Mouse (Mus musculus) NIH3T3 (cell line): ENCODE results near the gene Gm13276.
"Not testable (repeated sequence)": the region's sequence is repeated elsewhere in the genome, so short reads cannot be mapped to it uniquely, and the experiment has no call there.

Source experiments
- DNase-seq: peaks from one replicate; pipeline ENCODE4 v3.0.0-alpha.2; 2012; ENCODE audit warnings: low read depth

The Gm13276 gene

DNA sequence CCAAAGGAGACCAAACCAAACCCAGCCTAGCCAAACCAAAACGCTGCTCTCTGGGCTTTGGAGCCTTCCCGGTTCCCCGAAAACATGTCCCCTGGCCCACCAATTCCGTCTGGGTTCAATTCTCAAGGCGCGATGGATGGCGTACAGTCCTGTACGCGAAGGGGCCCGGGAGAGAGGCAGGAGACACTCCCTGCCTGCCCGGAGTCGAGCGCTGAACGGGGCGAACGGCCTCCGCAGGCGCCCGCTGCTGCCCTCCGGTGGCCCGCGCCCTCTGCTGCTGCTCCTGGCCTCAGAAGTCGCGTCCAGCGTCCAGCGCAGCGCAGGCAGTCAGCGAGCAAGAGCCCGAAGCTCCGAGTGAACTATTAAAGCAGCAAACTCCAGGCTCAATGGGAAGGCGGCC is 3.2 kb upstream of the Gm13276 start:
- DNase-seq = not testable (repeated sequence)

DNA sequence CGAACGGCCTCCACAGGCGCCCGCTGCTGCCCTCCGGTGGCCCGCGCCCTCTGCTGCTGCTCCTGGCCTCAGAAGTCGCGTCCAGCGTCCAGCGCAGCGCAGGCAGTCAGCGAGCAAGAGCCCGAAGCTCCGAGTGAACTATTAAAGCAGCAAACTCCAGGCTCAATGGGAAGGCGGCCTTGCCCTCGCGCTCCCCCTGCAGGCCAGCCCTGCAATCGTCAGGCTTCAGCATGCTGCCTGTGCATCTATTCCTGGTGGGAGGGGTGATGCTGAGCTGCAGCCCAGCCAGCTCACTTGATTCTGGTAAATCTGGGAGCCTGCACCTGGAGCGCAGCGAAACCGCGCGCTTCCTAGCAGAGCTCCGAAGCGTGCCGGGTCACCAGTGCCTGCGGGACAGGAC is 2.9 kb downstream of the Gm13276 start, which contains the start of gene Gm13277:
TSS of gene Gm13277 (plus strand) at position 231 of the 400 bp plus-strand sequence.
- not testable (repeated sequence) for DNase-seq

DNA sequence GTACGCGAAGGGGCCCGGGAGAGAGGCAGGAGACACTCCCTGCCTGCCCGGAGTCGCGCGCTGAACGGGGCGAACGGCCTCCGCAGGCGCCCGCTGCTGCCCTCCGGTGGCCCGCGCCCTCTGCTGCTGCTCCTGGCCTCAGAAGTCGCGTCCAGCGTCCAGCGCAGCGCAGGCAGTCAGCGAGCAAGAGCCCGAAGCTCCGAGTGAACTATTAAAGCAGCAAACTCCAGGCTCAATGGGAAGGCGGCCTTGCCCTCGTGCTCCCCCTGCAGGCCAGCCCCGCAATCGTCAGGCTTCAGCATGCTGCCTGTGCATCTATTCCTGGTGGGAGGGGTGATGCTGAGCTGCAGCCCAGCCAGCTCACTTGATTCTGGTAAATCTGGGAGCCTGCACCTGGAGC is 5.7 kb downstream of the Gm13276 start, which contains the start of gene Gm13278:
TSS of gene Gm13278 (plus strand) at position 301 of the 400 bp plus-strand sequence.
- DNase-seq = not testable (repeated sequence)

DNA sequence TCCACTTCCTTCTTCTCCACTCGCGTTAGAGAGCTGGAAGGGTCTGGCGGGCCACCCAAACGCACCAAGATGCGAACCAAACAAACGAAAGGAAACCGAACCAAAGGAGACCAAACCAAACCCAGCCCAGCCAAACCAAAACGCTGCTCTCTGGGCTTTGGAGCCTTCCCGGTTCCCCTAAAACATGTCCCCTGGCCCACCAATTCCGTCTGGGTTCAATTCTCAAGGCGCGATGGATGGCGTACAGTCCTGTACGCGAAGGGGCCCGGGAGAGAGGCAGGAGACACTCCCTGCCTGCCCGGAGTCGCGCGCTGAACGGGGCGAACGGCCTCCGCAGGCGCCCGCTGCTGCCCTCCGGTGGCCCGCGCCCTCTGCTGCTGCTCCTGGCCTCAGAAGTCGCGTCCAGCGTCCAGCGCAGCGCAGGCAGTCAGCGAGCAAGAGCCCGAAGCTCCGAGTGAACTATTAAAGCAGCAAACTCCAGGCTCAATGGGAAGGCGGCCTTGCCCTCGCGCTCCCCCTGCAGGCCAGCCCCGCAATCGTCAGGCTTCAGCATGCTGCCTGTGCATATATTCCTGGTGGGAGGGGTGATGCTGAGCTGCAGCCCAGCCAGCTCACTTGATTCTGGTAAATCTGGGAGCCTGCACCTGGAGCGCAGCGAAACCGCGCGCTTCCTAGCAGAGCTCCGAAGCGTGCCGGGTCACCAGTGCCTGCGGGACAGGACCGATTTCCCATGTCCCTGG is 8.6 kb downstream of the Gm13276 start, which contains the start of gene Gm13275:
TSS of gene Gm13275 (plus strand) at position 552 of the 740 bp plus-strand sequence.
- DNase-seq = not testable (repeated sequence)

DNA sequence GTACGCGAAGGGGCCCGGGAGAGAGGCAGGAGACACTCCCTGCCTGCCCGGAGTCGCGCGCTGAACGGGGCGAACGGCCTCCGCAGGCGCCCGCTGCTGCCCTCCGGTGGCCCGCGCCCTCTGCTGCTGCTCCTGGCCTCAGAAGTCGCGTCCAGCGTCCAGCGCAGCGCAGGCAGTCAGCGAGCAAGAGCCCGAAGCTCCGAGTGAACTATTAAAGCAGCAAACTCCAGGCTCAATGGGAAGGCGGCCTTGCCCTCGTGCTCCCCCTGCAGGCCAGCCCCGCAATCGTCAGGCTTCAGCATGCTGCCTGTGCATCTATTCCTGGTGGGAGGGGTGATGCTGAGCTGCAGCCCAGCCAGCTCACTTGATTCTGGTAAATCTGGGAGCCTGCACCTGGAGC is 11.6 kb downstream of the Gm13276 start, which contains the start of gene Gm13279:
TSS of gene Gm13279 (plus strand) at position 301 of the 400 bp plus-strand sequence.
- not testable (repeated sequence) for DNase-seq

DNA sequence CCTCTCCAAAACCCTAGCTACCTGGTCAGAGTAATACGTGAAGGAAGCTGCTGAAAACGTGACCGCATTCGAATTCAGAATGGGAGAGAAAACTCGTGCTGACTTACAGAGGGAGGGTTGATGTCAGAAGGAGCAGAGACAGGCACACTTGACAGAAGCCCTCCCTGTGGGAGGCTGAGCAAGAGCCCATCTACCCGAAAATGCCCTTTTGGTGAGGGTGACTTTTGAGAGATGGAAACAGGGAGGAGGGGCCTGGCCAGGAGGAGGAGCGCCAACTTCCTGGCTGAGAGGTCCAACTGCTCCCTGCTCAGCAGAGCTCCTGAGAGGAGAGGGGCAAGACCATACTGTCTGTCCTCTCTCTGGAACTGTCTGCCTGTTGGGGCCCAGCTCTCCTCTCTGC is 13.9 kb downstream of the Gm13276 start, which contains the start of gene Gm13285:
TSS of gene Gm13285 (plus strand) at position 301 of the 400 bp plus-strand sequence.
- not testable (repeated sequence) for DNase-seq

DNA sequence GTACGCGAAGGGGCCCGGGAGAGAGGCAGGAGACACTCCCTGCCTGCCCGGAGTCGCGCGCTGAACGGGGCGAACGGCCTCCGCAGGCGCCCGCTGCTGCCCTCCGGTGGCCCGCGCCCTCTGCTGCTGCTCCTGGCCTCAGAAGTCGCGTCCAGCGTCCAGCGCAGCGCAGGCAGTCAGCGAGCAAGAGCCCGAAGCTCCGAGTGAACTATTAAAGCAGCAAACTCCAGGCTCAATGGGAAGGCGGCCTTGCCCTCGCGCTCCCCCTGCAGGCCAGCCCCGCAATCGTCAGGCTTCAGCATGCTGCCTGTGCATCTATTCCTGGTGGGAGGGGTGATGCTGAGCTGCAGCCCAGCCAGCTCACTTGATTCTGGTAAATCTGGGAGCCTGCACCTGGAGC is 17.4 kb downstream of the Gm13276 start, which contains the start of gene Gm13287:
TSS of gene Gm13287 (plus strand) at position 301 of the 400 bp plus-strand sequence.
- not testable (repeated sequence) for DNase-seq

DNA sequence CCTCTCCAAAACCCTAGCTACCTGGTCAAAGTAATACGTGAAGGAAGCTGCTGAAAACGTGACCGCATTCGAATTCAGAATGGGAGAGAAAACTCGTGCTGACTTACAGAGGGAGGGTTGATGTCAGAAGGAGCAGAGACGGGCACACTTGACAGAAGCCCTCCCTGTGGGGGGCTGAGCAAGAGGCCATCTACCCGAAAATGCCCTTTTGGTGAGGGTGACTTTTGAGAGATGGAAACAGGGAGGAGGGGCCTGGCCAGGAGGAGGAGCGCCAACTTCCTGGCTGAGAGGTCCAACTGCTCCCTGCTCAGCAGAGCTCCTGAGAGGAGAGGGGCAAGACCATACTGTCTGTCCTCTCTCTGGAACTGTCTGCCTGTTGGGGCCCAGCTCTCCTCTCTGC is 19.7 kb downstream of the Gm13276 start, which contains the start of gene Gm13288:
TSS of gene Gm13288 (plus strand) at position 301 of the 400 bp plus-strand sequence.
- DNase-seq = not testable (repeated sequence)

DNA sequence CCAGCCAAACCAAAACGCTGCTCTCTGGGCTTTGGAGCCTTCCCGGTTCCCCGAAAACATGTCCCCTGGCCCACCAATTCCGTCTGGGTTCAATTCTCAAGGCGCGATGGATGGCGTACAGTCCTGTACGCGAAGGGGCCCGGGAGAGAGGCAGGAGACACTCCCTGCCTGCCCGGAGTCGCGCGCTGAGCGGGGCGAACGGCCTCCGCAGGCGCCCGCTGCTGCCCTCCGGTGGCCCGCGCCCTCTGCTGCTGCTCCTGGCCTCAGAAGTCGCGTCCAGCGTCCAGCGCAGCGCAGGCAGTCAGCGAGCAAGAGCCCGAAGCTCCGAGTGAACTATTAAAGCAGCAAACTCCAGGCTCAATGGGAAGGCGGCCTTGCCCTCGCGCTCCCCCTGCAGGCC is 20.3 kb downstream of the Gm13276 start:
- not testable (repeated sequence) for DNase-seq

DNA sequence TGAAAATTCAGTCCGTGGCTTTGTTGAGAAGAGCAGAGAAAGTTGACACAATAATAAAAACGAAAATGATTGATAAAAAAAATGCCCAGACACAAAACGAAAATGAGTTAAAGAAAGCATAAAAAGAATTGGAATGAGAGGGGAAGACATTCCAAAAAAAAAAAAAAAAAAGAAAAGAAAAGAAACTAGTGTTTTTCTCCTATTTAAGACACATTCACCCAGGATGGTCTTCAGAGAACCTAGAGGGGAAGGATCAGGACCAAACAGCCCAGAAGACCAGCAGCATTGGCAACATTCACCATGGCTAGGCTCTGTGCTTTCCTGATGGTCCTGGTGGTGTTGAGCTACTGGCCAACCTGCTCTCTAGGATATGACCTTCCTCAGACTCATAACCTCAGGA is 30.4 kb downstream of the Gm13276 start, which contains the start of gene Ifna7:
TSS of gene Ifna7 (plus strand) at position 301 of the 400 bp plus-strand sequence.
- no peak for DNase-seq

DNA sequence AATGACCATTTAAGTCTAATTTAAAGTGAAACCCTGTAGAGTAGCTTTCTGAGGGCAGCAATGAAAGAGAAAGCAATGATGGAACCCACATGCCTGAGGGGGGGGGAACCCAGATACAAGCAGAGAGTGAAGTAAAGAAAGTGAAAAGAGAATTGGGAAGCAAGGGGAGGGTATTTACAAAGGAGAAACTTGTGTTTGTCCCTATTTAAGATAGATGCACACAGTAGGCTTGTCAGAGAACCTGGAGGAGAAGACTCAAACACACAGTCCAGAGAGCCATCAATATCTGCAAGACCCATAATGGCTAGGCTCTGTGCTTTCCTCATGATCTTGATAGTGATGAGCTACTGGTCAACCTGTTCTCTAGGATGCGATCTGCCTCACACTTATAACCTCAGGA is 34.1 kb downstream of the Gm13276 start, which contains the start of gene Ifna11:
TSS of gene Ifna11 (plus strand) at position 301 of the 400 bp plus-strand sequence.
- no peak for DNase-seq

DNA sequence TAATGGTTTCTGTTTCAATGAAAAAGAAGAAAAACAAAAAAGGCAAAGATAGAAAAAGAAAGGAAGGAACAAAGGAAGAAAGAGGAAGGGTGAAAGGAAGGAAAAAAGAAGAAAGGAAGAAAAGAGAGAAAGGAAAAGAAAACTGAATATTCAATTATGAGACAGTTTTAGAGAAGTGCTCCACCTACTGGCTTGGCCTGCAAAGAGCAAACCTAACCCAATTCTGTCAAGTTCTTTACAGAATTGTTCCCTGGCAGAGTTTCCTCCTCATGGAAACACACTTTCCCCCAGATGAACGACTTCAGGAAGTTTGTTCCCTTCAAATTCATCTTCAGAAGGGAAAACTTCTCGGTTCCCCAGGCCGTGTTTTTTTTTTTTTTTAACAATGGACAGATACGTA is 37.5 kb downstream of the Gm13276 start:
- DNase-seq = peak; percentile 65

DNA sequence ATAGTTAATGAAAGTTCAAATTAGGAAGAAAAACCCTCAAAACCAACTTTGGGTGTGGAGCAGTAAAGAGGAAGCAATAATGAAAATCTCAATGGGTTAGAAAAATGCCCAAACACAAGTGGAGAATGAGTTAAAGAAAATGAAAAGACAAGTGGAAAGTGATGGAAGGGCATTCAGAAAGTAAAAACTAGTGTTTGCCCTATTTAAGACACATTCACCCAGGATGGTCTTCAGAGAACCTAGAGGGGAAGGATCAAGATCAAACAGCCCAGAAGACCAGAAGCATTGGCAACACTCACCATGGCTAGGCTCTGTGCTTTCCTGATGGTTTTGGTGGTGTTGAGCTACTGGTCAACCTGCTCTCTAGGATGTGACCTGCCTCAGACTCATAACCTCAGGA is 41.6 kb downstream of the Gm13276 start, which contains the start of gene Ifna6:
TSS of gene Ifna6 (plus strand) at position 301 of the 400 bp plus-strand sequence.
- not testable (repeated sequence) for DNase-seq

DNA sequence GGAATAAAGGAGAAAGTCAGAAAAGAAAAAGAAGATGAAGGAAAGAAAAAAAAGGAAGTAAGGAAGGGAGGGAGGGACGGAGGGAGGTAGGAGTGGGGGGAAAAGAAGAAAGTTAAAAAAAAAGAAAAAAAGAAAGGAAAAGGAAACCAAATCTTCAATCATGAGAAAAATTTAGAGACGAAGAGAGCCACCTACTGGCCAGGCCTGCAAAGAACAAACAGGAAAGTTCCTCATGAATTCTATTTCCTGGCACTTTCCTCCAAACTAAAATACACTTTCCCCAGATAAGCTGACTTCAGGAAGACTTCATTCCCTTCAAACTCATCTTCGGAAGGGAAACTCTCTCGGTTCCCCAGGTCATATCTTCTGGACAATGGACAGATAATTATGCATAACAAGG is 45.0 kb downstream of the Gm13276 start:
- peak; percentile 74 for DNase-seq

DNA sequence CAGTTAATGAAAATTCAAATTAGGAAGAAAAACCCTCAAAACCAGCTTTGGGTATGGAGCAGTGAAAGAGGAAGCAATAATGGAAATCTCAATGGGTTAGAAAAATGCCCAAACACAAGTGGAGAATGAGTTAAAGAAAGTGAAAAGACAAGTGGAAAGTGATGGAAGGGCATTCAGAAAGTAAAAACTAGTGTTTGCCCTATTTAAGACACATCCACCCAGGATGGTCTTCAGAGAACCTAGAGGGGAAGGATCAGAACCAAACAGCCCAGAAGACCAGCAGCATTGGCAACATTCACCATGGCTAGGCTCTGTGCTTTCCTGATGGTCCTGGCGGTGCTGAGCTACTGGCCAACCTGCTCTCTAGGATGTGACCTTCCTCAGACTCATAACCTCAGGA is 49.7 kb downstream of the Gm13276 start, which contains the start of gene Ifna5:
TSS of gene Ifna5 (plus strand) at position 301 of the 400 bp plus-strand sequence.
- DNase-seq = not testable (repeated sequence)
